Mouse (Mus musculus) kidney, adult 2 months (tissue): ENCODE measurements around the gene Nceh1.
"Not testable (repeated sequence)": the region's sequence is repeated elsewhere in the genome, so short reads cannot be mapped to it uniquely, and the experiment has no call there.

Experiments used
- CTCF ChIP-seq: fragments of 200-500 bp; conservative IDR thresholded peaks from 2 replicates; pipeline ENCODE4 v1.5.1; 2011; ENCODE audit warnings: low read depth, mild to moderate bottlenecking, control low read depth, low read length, moderate library complexity, mixed read lengths; ENCODE audit not compliant: insufficient read depth, insufficient read length
- POLR2A ChIP-seq: fragments of 200-500 bp; IDR thresholded peaks from one replicate; pipeline ENCODE4 v1.6.1; 2011; ENCODE audit warnings: low read depth, low read length, control low read depth

DNA sequence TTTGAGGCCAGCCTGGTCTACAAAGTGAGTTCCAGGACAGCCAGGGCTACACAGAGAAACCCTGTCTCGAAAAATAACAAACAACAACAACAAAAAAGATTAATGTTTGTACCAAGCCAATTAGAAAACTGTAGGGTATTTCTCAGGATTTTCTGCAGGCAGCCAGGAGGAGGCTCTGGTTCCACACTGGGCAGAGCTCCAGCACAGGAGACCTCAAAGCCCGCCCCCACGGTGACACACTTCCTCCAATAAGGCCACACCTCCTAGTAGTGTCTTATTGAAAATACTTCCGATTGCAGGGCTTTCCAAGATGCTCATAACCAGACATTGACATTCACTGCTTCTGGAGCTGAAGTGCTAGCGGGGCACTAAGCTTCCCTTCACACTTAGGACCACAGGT, 108.2 kb downstream of the Nceh1 start:
- TF ChIP-seq CTCF, POLR2A: not testable (repeated sequence)
